Mouse (Mus musculus) heart, postnatal 0 days (tissue): ENCODE measurements at regions not wholly inside any gene's neighbourhood (a gene's known extent, or its start where the extent isn't known, plus 50 kb on each side); places are given as distances from the start of the nearest gene placed in this dataset.

Experiments used
- CTCF ChIP-seq: IDR thresholded peaks from 2 replicates; pipeline ENCODE4 v1.5.1; 2016; ENCODE audit warnings: antibody characterized with exemption, control low read depth, low read depth
- EP300 ChIP-seq: IDR thresholded peaks from 2 replicates; pipeline ENCODE4 v1.6.1; 2016; ENCODE audit warnings: antibody characterized with exemption, low read depth

- no peak for TF ChIP-seq CTCF
- TF ChIP-seq EP300, result no peak
Measured at GRCm38 (mm10) chr16:30892606-30893005, 188.6 kb downstream of the Xxylt1 start.
